Mouse (Mus musculus) adrenal gland, adult 8-10 months (tissue): ENCODE data around the gene Dhx58. TPM values are rescaled to one million over a fixed set of nuclear protein-coding genes. Genes with fewer than 3 reads are reported as not detected.

ENCODE experiments used
- total RNA-seq, 4 experiments: library from RNA; stranded (reverse); gene quantifications; 2 replicates each; pipeline ENCODE4 v1.2.4; 2022

Gene Dhx58
- total RNA-seq, 4 experiments from 2014 or later = 56.4 to 143 (median 79.7) TPM

Other genes with a start within 250 kb of the Dhx58 start
- gene Klhl11, start 231.5 kb downstream of the Dhx58 start, total RNA-seq = 10 to 100 TPM; 62.9 to 96.4 (median 75.3) TPM
- 1,000 to 10,000 TPM; 1,202 to 1,723 (median 1,362) TPM for gene Acly, start 176.3 kb downstream of the Dhx58 start, total RNA-seq
- gene Ttc25, start 158.7 kb downstream of the Dhx58 start, total RNA-seq = 1 to 10 TPM; 4.4 to 6.4 (median 5.4) TPM
- gene Cnp, start 129.4 kb downstream of the Dhx58 start, total RNA-seq = 10 to 100 TPM; 47.5 to 85.0 (median 71.9) TPM
- 10 to 100 TPM; 34.3 to 37.3 (median 36.7) TPM for gene Nkiras2, start 85.0 kb downstream of the Dhx58 start, total RNA-seq
- 100 to 1,000 TPM; 204 to 279 (median 249) TPM for gene Dnajc7, start 84.1 kb downstream of the Dhx58 start, total RNA-seq
- 1 to 10 TPM in 1 of 4 experiments, under 1 TPM in 3; 0.29 to 3.4 (median 0.66) TPM for gene Zfp385c, start 11.8 kb downstream of the Dhx58 start, total RNA-seq
- 10 to 100 TPM; 43.3 to 57.7 (median 52.2) TPM for gene Kat2a, start 8.2 kb upstream of the Dhx58 start, total RNA-seq
- under 1 TPM in 1 of 4 experiments, not detected in 3; 0.59 TPM for gene Hspb9, start 9.6 kb upstream of the Dhx58 start, total RNA-seq
- 100 to 1,000 TPM; 183 to 210 (median 190) TPM for gene Rab5c, start 33.9 kb upstream of the Dhx58 start, total RNA-seq
- under 1 TPM; 0.15 to 0.31 (median 0.23) TPM for gene Kcnh4, start 55.7 kb upstream of the Dhx58 start, total RNA-seq
- gene Hcrt, start 58.7 kb upstream of the Dhx58 start, total RNA-seq = not detected
- 10 to 100 TPM; 23.1 to 26.4 (median 24.7) TPM for gene Ghdc, start 66.7 kb upstream of the Dhx58 start, total RNA-seq
- gene Stat5b, start 146.5 kb upstream of the Dhx58 start, total RNA-seq = 10 to 100 TPM; 64.5 to 92.1 (median 73.7) TPM
- gene Stat5a, start 155.1 kb upstream of the Dhx58 start, total RNA-seq = 10 to 100 TPM; 30.6 to 60.4 (median 41.2) TPM
- 100 to 1,000 TPM in 1 of 4 experiments, 10 to 100 TPM in 3; 84.0 to 116 (median 95.7) TPM for gene Stat3, start 235.3 kb upstream of the Dhx58 start, total RNA-seq